Mouse (Mus musculus) activated CD4-positive, CD25-positive, alpha-beta regulatory T cell, adult 9 weeks (primary cell): ENCODE results near the gene Pih1d2. TPM values are rescaled to one million over a fixed set of nuclear protein-coding genes. Genes with fewer than 3 reads are reported as not detected.

Experiments
- polyA plus RNA-seq: library from polyadenylated mRNA; unstranded; fragments of 100-300 nt; shearing (Covaris generic); gene quantifications from one replicate; pipeline ENCODE4 v1.2.1, GENCODE M21; 2017

Gene Pih1d2
- 0.77 TPM for polyA plus RNA-seq

GRCm38 (mm10) chr9:50616766-50617603 is at the start of gene Pih1d2, which contains the start of gene Nkapd1:
Gene Pih1d2, plus strand, starts transcription at chr9:50617321.
Gene Nkapd1, minus strand, starts transcription at chr9:50617464.

GRCm38 (mm10) chr9:50603189-50603997 is 13.7 kb upstream of the Pih1d2 start, which contains the start of the genes Sdhd and Timm8b:
Gene Sdhd, minus strand, starts transcription at chr9:50603812.
Gene Timm8b, plus strand, starts transcription at chr9:50603910.

GRCm38 (mm10) chr9:50659392-50660217 is 42.5 kb downstream of the Pih1d2 start, which contains the start of gene Dlat:
Gene Dlat, minus strand, starts transcription at chr9:50659780.

Other genes starting within 250 kb of the Pih1d2 start
- gene Plet1, start 122.8 kb upstream of the Pih1d2 start, polyA plus RNA-seq = not detected
- gene Pts, start 88.6 kb upstream of the Pih1d2 start, polyA plus RNA-seq = 145 TPM
- 5.3 TPM for gene Il18, start 62.5 kb upstream of the Pih1d2 start, polyA plus RNA-seq
- gene Bco2, start 62.1 kb upstream of the Pih1d2 start, polyA plus RNA-seq = 0.94 TPM
- gene Tex12, start 56.0 kb upstream of the Pih1d2 start, polyA plus RNA-seq = not detected
- gene Sdhd, start 13.5 kb upstream of the Pih1d2 start, polyA plus RNA-seq = 171 TPM
- 109 TPM for gene Timm8b, start 13.4 kb upstream of the Pih1d2 start, polyA plus RNA-seq
- gene Nkapd1, start 143 bp downstream of the Pih1d2 start, polyA plus RNA-seq = 20.5 TPM
- 36.3 TPM for gene Dlat, start 42.5 kb downstream of the Pih1d2 start, polyA plus RNA-seq
- 0.34 TPM for gene Dixdc1, start 122.2 kb downstream of the Pih1d2 start, polyA plus RNA-seq
- gene 2310030G06Rik, start 129.2 kb downstream of the Pih1d2 start, polyA plus RNA-seq = not detected
- not detected for gene Cryab, start 134.0 kb downstream of the Pih1d2 start, polyA plus RNA-seq
- gene Hspb2, start 135.0 kb downstream of the Pih1d2 start, polyA plus RNA-seq = not detected
- 10.1 TPM for gene Fdxacb1, start 150.9 kb downstream of the Pih1d2 start, polyA plus RNA-seq
- gene Alg9, start 157.7 kb downstream of the Pih1d2 start, polyA plus RNA-seq = 10.9 TPM
- gene 1110032A03Rik, start 158.2 kb downstream of the Pih1d2 start, polyA plus RNA-seq = 14.7 TPM
- gene Ppp2r1b, start 228.0 kb downstream of the Pih1d2 start, polyA plus RNA-seq = 87.8 TPM